Mouse (Mus musculus) urinary bladder, postnatal 25 days (tissue): Measurements from ENCODE around the gene Bcr.
A peak's percentile ranks its signal among the peaks of the same experiment; 100 is the strongest.

Source experiments
- DNase-seq: peaks from one replicate; pipeline ENCODE4 v3.0.0; 2022; ENCODE audit warnings: low spot score

Bcr gene

GRCm38 (mm10) chr10:75094338-75094737, 33.9 kb downstream of the Bcr start:
- DNase-seq, result no peak

DNA sequence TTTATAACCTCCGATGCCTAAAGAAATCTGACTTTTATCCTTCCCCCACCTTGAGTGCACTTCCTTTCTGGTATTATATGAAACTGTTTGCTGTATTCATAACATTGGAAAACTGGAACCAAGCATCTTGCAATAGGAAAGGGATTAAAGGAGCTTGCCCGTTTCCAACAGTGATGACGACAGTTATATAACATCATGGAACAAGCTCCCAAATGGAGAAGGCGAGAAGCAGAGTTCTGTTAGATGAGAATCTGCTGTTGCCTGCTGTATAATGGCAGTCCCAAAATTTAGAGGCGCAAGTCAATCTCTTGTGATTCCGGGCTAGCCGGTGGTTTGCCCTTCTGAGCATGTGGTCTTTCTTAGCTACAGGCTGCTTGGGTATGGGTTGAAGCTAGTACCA, 34.8 kb downstream of the Bcr start:
- no peak for DNase-seq

- no peak for DNase-seq
Observed at GRCm38 (mm10) chr10:75098446-75099183, 38.2 kb downstream of the Bcr start.

GRCm38 (mm10) chr10:75100298-75100697, 39.9 kb downstream of the Bcr start:
- DNase-seq, result no peak

- no peak for DNase-seq
Observed at GRCm38 (mm10) chr10:75103502-75103901, 43.1 kb downstream of the Bcr start.

GRCm38 (mm10) chr10:75104191-75105098, 44.1 kb downstream of the Bcr start:
- no peak for DNase-seq

- DNase-seq, result peak; percentile 53
Observed at GRCm38 (mm10) chr10:75105099-75105461, 44.7 kb downstream of the Bcr start.

DNA sequence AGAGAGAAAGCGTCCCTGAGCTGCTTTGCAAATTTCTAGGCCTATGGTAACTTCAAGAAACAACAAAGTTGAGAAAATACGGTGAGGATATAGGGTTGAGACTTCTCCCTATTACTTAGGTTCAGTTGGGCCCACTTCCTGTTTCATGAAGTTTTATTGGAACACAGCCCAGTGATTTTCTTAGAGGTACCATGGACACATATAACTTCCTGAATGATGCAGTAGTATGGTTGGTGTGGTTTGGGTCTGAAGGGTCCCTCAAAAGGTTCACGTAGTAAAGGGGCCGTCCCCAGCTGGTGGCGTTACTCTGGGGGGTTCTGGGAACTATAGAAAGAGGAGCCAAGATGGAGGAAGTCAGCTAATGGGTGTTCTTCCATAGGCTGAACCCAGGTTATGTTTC, 45.3 kb downstream of the Bcr start:
- DNase-seq, result no peak

GRCm38 (mm10) chr10:75106940-75107381, 46.6 kb downstream of the Bcr start:
- no peak for DNase-seq

DNA sequence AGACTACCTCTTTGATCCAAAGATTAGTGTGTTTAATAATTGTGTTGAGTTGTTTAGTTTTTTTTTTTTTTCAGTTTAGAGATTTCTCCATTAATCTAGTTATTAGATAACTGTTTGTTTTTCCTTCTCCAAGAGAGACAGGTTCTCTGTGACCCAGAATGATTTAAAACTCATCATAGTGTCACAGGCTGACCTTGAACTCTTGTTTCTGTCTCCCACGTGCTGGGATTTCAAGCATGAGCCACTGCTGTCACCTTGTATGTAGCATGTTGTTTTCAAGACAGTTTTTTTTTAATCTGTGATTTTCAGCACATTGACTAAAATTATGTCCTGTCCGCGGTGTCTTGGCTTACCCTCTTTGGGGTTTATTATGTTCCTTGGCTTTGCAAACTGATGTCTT, 47.7 kb downstream of the Bcr start:
- DNase-seq, result no peak

- no peak for DNase-seq
Observed at GRCm38 (mm10) chr10:75111446-75112201, 51.2 kb downstream of the Bcr start.

DNA sequence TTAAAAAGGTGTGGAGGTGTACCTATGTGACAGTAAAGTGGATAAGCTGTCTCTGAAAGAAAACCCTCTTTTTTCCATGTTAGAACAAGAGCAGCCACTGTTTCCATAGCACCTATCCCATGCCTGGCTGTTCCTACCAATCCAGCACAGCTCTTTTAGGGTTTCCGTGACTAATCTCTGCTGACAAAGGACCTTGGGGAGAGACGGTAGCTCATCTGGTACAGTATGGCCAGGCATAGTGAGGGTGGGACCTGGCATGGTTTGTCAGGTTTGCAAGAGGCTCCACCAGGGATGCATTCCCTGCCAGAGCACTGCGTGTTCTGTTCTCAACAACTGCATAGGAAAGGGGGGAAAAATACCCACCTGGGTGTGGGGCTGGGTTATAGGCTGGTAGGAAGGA, 52.0 kb downstream of the Bcr start:
- DNase-seq, result no peak

DNA sequence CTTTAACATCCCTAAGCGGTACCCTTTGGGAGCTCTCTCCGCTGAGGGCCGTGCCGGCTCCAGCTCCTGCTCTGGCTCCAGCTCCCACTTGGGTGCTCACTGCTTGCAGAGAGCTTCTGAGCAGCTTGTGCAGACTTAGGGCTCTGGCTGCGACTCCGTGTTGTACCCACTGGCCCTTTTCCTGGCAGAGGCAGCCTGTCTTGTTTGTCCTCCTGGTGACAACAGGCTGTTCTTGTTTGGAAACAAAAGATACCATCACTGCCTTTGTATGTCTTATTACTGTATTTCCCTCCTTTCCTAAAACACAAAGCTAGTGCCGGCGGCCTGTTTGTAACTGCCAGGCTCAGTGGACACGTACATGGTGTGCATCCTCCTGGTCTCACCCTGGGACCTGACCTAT, 53.2 kb downstream of the Bcr start:
- no peak for DNase-seq

DNA sequence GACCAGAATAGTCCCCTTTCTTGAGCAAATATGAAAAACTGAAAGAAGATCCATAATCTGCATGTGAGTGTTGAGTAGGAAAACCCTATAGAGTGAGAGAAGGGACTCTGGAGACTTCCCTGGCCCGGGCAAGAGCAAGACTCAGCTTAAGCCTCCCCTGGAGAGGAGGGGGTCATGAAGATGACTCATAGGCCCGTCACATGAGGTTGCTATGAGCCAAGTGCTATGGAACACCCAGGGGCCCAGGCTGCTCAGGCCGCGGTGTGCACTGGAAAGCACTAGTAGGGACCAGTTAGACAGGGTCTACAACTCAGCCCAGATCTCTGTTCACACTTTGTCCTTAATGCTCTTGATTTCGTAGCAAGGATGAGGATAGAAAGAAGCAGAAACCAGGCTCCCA, 54.8 kb downstream of the Bcr start:
- no peak for DNase-seq

DNA sequence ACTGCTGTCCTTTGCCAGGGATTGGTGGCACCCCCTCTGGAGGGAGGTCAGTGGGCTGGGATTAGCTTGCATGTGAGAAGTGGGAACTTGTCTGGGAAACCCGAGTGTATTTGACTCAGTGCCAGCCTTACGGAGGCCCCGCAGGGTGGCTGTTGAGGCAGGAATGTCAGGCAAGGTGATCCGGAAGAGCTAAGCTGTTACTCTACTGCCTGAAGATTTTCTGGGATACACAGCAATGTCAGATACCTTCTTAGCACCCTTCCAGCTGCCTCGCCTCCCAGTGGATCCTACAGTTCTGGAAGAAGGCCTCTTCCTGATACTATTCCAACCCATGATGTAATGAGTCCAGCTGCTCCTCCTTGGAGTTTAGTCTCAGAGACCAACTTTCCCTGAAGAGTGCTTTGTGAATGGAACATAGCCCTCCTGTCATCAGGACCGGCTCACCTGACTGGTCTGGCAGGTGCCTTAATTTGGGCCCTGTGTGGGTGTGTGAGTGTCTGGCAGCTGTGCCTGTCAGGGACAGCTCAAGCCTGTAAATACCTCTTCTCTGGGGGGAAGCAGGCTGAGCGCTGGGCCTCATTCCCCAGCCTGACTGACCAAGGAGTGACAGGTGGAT, 56.6 kb downstream of the Bcr start:
- DNase-seq, result no peak

DNA sequence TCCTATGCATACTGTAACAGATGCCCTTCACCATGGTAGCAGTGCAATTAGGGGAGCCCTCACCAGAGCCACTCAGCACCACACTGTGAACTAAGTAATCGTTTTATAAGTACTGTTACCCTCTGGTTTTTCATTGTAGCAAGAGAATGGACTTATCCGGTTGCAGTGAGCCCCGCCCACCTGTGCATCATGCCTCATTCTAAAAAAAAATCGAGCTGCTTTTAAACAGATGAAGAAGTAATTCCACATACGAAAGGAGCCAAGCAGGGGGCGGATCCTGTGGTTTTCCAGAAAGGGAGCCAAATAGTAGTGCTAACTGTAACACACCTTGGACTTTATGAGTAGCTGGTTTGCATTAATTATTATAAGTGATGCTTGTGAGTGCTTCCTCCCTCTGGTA, 58.1 kb downstream of the Bcr start:
- DNase-seq, result no peak

DNA sequence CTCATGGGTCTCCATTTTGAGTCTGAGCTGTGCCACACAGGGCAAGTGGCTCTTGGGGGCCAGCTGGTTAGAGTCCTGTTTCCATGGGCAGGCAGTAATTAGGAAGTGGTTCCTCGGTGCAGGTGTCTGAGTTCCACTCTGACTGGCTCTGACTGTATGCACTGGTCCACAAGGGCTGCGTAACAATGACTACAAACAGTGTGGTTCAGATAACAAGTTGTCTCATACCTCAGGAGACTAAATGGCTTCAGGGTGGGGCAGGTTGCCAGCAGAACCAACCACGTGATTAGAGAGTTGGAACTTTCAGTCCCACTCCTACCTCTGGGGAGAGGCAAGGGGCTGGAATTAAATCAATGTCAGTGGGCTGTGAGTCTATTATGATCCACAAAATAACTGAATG, 59.0 kb downstream of the Bcr start:
- no peak for DNase-seq

DNA sequence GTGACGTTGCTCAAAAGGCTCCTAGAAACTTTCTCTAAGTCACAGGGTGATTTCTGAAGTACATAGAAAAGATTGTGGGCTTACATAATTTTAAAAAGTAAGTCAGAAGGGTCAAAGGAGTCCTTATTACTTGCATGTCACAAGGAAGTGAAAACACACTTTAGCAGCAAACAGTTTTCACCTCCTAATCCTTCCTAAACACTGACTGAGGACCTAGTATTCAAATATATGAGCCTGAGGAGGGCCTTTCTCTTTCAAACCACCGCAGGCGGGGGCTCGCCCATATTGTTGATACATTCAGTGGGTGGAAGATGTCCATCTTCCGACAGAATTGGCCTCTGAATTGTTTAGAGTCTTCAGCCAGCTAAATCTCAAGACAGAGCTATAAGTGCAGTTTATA, 59.8 kb downstream of the Bcr start:
- DNase-seq, result no peak

- no peak for DNase-seq
Observed at GRCm38 (mm10) chr10:75121028-75121427, 60.6 kb downstream of the Bcr start.

- DNase-seq, result no peak
Observed at GRCm38 (mm10) chr10:75125577-75125976, 65.2 kb downstream of the Bcr start.

DNA sequence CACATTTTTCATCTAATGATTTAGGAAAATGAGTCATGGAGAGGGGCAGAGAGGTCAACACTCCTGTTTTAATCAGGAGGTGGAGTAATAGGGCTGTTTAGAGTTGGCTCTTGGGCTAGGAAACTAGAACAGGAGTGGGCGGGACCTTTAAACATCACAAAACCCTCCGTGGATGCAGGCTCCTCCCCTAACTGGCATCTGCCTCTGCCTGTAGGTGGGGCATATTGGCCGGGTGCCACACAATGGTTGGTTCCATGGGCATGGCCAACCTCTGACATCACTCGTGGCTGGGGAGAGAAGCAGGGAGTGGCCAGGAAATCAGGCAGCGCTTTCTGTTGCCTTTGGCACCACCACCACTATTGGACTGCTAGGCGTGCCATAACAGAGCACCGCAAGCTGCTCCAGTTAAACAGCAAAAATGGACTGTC, 68.9 kb downstream of the Bcr start:
- DNase-seq, result peak; percentile 76

- no peak for DNase-seq
Observed at GRCm38 (mm10) chr10:75130372-75131046, 70.1 kb downstream of the Bcr start.
